Mouse (Mus musculus) heart, embryonic 13.5 days (tissue): ENCODE data around the gene Rps6kb1. TPM values are rescaled to one million over a fixed set of nuclear protein-coding genes. Genes with fewer than 3 reads are reported as not detected.
"Not testable (repeated sequence)": the region's sequence is repeated elsewhere in the genome, so short reads cannot be mapped to it uniquely, and the experiment has no call there.

ENCODE experiments used
- ATAC-seq: fragments of 200-750 bp; cut with Nextera tagmentation; 2 replicates; pipeline ENCODE4 v1.8.0; 2017; ENCODE audit warnings: moderate TSS enrichment; ENCODE audit not compliant: insufficient number of reproducible peaks, low FRiP score, low TSS enrichment; ENCODE audit errors: extremely low read depth
- H3K27ac ChIP-seq: fragments of 300-500 bp; sonication (generic); replicated peaks from 2 replicates; pipeline ENCODE4 v1.5.1; 2015; ENCODE audit warnings: moderate library complexity, mild to moderate bottlenecking, inconsistent platforms
- H3K27me3 ChIP-seq: fragments of 300-500 bp; sonication (generic); replicated peaks from 2 replicates; pipeline ENCODE4 v1.6.1; 2015; ENCODE audit warnings: mild to moderate bottlenecking, inconsistent platforms
- H3K36me3 ChIP-seq: fragments of 300-500 bp; sonication (generic); 2 replicates; pipeline ENCODE4 v1.6.1; 2015; ENCODE audit warnings: mild to moderate bottlenecking, inconsistent platforms
- H3K4me1 ChIP-seq: fragments of 300-500 bp; sonication (generic); 2 replicates; pipeline ENCODE4 v1.6.1; 2015; ENCODE audit warnings: inconsistent platforms
- H3K4me2 ChIP-seq: fragments of 300-500 bp; sonication (generic); 2 replicates; pipeline ENCODE4 v1.6.1; 2015; ENCODE audit warnings: inconsistent platforms, mild to moderate bottlenecking, moderate library complexity
- H3K4me3 ChIP-seq: fragments of 300-500 bp; sonication (generic); 2 replicates; pipeline ENCODE4 v1.5.1; 2015; ENCODE audit warnings: moderate library complexity, mild to moderate bottlenecking, inconsistent platforms
- H3K9ac ChIP-seq: fragments of 300-500 bp; sonication (generic); 2 replicates; pipeline ENCODE4 v1.6.1; 2015; ENCODE audit warnings: inconsistent platforms, mild to moderate bottlenecking, moderate library complexity
- H3K9me3 ChIP-seq: fragments of 300-500 bp; sonication (generic); 2 replicates; pipeline ENCODE4 v1.6.1; 2016; ENCODE audit warnings: inconsistent platforms
- whole genome bisulfite sequencing: fragments of 180-500 bp; shearing (Covaris S2); methylation state at CpG from one replicate; pipeline ENCODE4 v1.1.7; 2015; ENCODE audit warnings: mixed read lengths; 5-methylcytosine and 5-hydroxymethylcytosine counted together
- polyA plus RNA-seq: library from polyadenylated mRNA; unstranded; fragments of >200 nt; fragmentation: Nextera tagmentation; extraction: Ambion mirVana; gene quantifications from 2 replicates; pipeline ENCODE4 v1.2.1, GENCODE M21; 2015

The Rps6kb1 gene
- polyA plus RNA-seq, 1 experiment from 2014 or later, result 41.2 TPM

- H3K4me1 ChIP-seq, result peaks cover 4% of the 10 kb centered on the region; the same call in 1 of the 2 replicates
- H3K27me3 ChIP-seq, result no peaks in the 10 kb centered on the region
- H3K4me3 ChIP-seq, result no peak overlapping the region
- H3K27ac ChIP-seq, result no peak overlapping the region
- no peak overlapping the region for H3K9ac ChIP-seq
- H3K9me3 ChIP-seq, result no peaks in the 10 kb centered on the region
- 91% methylated on average over 1 of the region's 1 CpGs for WGBS
- peaks cover 81% of the 10 kb centered on the region for H3K36me3 ChIP-seq
- ATAC-seq, result no peak
- H3K4me2 ChIP-seq, result no peak overlapping the region
Measured at GRCm38 (mm10) chr11:86497356-86497755, 47.2 kb downstream of the Rps6kb1 start.

- peaks cover 80% of the 10 kb centered on the region for H3K36me3 ChIP-seq
Measured at GRCm38 (mm10) chr11:86490782-86491181, 53.8 kb downstream of the Rps6kb1 start.

GRCm38 (mm10) chr11:86484910-86485510 is 59.6 kb downstream of the Rps6kb1 start:
- H3K9ac ChIP-seq, result peak overlapping the region; percentile 87
- peaks cover 11% of the 10 kb centered on the region for H3K4me1 ChIP-seq
- peak overlapping the region; percentile 83 for H3K27ac ChIP-seq
- ATAC-seq, result no peak
- peaks cover 27% of the 10 kb centered on the region for H3K36me3 ChIP-seq
- H3K4me3 ChIP-seq, result peak overlapping the region; percentile 82
- WGBS, result 0% methylated on average over 25 of the region's 25 CpGs
- H3K27me3 ChIP-seq, result no peaks in the 10 kb centered on the region
- H3K4me2 ChIP-seq, result peak overlapping the region; percentile 83
- H3K9me3 ChIP-seq, result no peaks in the 10 kb centered on the region

More at GRCm38 (mm10) chr11:86490782-86491181, 53.8 kb downstream of the Rps6kb1 start:
- H3K9me3 ChIP-seq, result no peaks in the 10 kb centered on the region
- no peak overlapping the region for H3K27ac ChIP-seq
- H3K4me3 ChIP-seq, result no peak overlapping the region
- H3K4me2 ChIP-seq, result no peak overlapping the region
- H3K27me3 ChIP-seq, result no peaks in the 10 kb centered on the region
- no peak overlapping the region for H3K9ac ChIP-seq
- peaks cover 5% of the 10 kb centered on the region for H3K4me1 ChIP-seq
- WGBS, result 94% methylated on average over 1 of the region's 1 CpGs
- no peak for ATAC-seq

GRCm38 (mm10) chr11:86484101-86484868 is 60.3 kb downstream of the Rps6kb1 start, which contains the start of gene Rnft1:
Gene Rnft1, plus strand, starts transcription at chr11:86484657.
- peak within 1 kb of the TSS; percentile 83 for H3K4me2 ChIP-seq
- peaks cover 11% of the 10 kb centered on the region for H3K4me1 ChIP-seq
- H3K9me3 ChIP-seq, result no peaks in the 10 kb centered on the region
- H3K27me3 ChIP-seq, result no peaks in the 10 kb centered on the region
- H3K4me3 ChIP-seq, result peak within 1 kb of the TSS; percentile 82
- peak; percentile 99 for ATAC-seq
- peaks cover 20% of the 10 kb centered on the region for H3K36me3 ChIP-seq
- WGBS, result under 1% methylated on average over 68 of the region's 68 CpGs
- peak within 1 kb of the TSS; percentile 88 for H3K27ac ChIP-seq
- peak within 1 kb of the TSS; percentile 87 for H3K9ac ChIP-seq

- Histone ChIP-seq H3K4me2 (peak overlapping the region; percentile 62; the same call in 1 of the 2 replicates), H3K9me3 (no peaks in the 10 kb centered on the region), H3K4me3 (no peak overlapping the region), H3K36me3 (no peaks in the 10 kb centered on the region), H3K4me1 (peaks cover 25% of the 10 kb centered on the region), H3K27me3 (no peaks in the 10 kb centered on the region), H3K27ac (peak overlapping the region; percentile 87), H3K9ac (no peak overlapping the region)
- ATAC-seq, result no peak
- 60% methylated on average over 3 of the region's 3 CpGs for WGBS
Measured at GRCm38 (mm10) chr11:86473576-86473975, 71.0 kb downstream of the Rps6kb1 start.

- Histone ChIP-seq H3K9ac (peak overlapping the region; percentile 67), H3K4me2 (peak overlapping the region; percentile 62), H3K27ac (peak overlapping the region; percentile 87), H3K36me3 (no peaks in the 10 kb centered on the region), H3K4me1 (peaks cover 30% of the 10 kb centered on the region), H3K4me3 (peak overlapping the region; percentile 32), H3K27me3 (no peaks in the 10 kb centered on the region), H3K9me3 (no peaks in the 10 kb centered on the region)
- no peak for ATAC-seq
- WGBS, result 8% methylated on average over 7 of the region's 7 CpGs
Measured at GRCm38 (mm10) chr11:86472771-86473171, 71.8 kb downstream of the Rps6kb1 start.

- no peaks in the 10 kb centered on the region for H3K36me3 ChIP-seq
- H3K4me3 ChIP-seq, result no peak overlapping the region
- H3K4me2 ChIP-seq, result no peak overlapping the region
- 51% methylated on average over 6 of the region's 6 CpGs for WGBS
- peaks cover 30% of the 10 kb centered on the region for H3K4me1 ChIP-seq
- no peaks in the 10 kb centered on the region for H3K27me3 ChIP-seq
- no peaks in the 10 kb centered on the region for H3K9me3 ChIP-seq
- H3K9ac ChIP-seq, result no peak overlapping the region
- H3K27ac ChIP-seq, result peak overlapping the region; percentile 32; the same call in 1 of the 2 replicates
- ATAC-seq, result no peak
Measured at GRCm38 (mm10) chr11:86471785-86472184, 72.8 kb downstream of the Rps6kb1 start.

- Histone ChIP-seq H3K4me2 (no peak overlapping the region), H3K36me3 (no peaks in the 10 kb centered on the region), H3K9ac (peak overlapping the region; percentile 28; the same call in 1 of the 2 replicates), H3K9me3 (no peaks in the 10 kb centered on the region), H3K27ac (no peak overlapping the region), H3K27me3 (no peaks in the 10 kb centered on the region), H3K4me1 (peaks cover 30% of the 10 kb centered on the region), H3K4me3 (no peak overlapping the region)
- 58% methylated on average over 4 of the region's 4 CpGs for WGBS
- no peak for ATAC-seq
Measured at GRCm38 (mm10) chr11:86468971-86469370, 75.6 kb downstream of the Rps6kb1 start.

GRCm38 (mm10) chr11:86468345-86468744 is 76.3 kb downstream of the Rps6kb1 start:
- H3K4me1 ChIP-seq, result peaks cover 26% of the 10 kb centered on the region
- no peaks in the 10 kb centered on the region for H3K36me3 ChIP-seq
- no peak overlapping the region for H3K27ac ChIP-seq
- no peak for ATAC-seq
- 73% methylated on average over 8 of the region's 8 CpGs for WGBS
- H3K4me3 ChIP-seq, result no peak overlapping the region
- H3K27me3 ChIP-seq, result no peaks in the 10 kb centered on the region
- H3K9ac ChIP-seq, result no peak overlapping the region
- no peak overlapping the region for H3K4me2 ChIP-seq
- no peaks in the 10 kb centered on the region for H3K9me3 ChIP-seq

GRCm38 (mm10) chr11:86464275-86464674 is 80.3 kb downstream of the Rps6kb1 start:
- not testable (repeated sequence) for H3K9ac ChIP-seq, H3K27me3 ChIP-seq, H3K36me3 ChIP-seq, H3K27ac ChIP-seq, H3K9me3 ChIP-seq, ATAC-seq, H3K4me3 ChIP-seq
- WGBS, result 17% methylated on average over 8 of the region's 8 CpGs
- Histone ChIP-seq H3K4me1 (peaks cover 10% of the 10 kb centered on the region), H3K4me2 (peak overlapping the region; percentile 31; the same call in 1 of the 2 replicates)

GRCm38 (mm10) chr11:86462579-86462978 is 82.0 kb downstream of the Rps6kb1 start:
- Histone ChIP-seq H3K9me3 (no peaks in the 10 kb centered on the region), H3K4me2 (no peak overlapping the region)
- ATAC-seq, result no peak

More at GRCm38 (mm10) chr11:86462579-86462978, 82.0 kb downstream of the Rps6kb1 start:
- Histone ChIP-seq H3K9ac (no peak overlapping the region), H3K27ac (no peak overlapping the region), H3K4me1 (no peaks in the 10 kb centered on the region; the same call in 1 of the 2 replicates), H3K4me3 (no peak overlapping the region), H3K36me3 (no peaks in the 10 kb centered on the region), H3K27me3 (no peaks in the 10 kb centered on the region)
